Mouse (Mus musculus) left cerebral cortex, postnatal 36 days (tissue): ENCODE data around the gene Bcl6b. TPM values are rescaled to one million over a fixed set of nuclear protein-coding genes. Genes with fewer than 3 reads are reported as not detected.

Experiments
- DNase-seq, 2 experiments: peaks; one replicate each; pipeline ENCODE4 v3.0.0; 2021 to 2022; ENCODE audit warnings: low spot score in 2 of 2, mixed read lengths in 1 of 2
- intact Hi-C: fragments of 180-260 bp; cut with DNase I; formaldehyde crosslinking; loops from one replicate; pipeline ENCODE4 v1.15.1; 2025
- total RNA-seq, 2 experiments: library from RNA; stranded (reverse); gene quantifications; 2 replicates each; pipeline ENCODE4 v1.2.3; 2021

Gene Bcl6b
- total RNA-seq, 2 experiments from 2014 or later = 1.7 to 1.8 TPM

DNA sequence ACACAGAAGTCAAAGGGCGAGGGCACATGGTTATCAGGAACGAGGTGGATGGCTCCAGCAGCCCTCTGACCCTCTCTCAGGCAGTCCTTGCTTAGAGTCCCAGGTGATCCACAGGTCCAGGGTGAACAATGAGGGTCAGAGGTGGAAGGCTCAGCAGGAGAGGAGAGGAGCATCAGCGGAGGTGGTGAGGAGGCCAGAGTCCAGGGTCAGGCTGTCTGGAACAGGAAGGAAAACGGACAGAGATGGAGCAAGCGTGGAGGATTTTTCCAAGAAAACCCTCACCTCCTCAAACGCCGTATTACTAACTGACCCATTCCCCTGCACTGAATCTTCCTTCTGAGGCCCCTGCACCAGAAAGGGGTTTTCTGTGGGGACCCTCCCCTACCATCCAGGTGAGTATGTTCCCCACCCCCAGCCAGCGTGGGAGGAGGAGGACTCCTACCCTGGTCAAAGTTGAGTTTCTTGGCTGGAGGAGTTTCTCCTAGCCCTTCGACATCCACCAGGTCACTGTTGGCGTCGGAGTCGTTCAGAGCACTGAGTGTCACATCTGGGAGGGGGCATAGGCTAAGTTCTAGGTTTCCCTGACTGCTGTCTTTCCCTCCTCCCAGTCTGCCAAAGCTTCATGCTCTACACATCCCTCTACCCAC lies 5.8 kb upstream of the Bcl6b start:
- DNase-seq = no peak
- intact Hi-C loops = no loop called here

DNA sequence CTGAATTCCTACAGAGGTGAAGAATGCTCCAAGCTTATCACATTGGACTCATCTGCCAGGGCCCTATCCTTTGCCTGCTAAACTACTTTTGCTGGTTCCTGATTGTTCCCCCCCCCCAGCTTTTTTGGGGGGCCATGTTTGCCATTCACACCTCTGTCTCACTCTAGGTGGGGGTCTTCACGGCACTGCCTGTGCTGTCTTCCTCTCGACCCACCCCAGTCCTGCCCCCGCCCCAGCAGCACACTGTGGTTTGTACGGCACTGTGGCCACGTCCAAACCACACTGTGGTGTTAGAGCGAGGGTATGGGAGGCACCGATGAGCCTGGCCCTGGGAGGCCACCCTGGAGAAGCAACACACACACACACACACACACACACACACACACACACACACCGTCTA lies 4.9 kb upstream of the Bcl6b start:
- intact Hi-C loops = no loop called here
- DNase-seq = no peak

GRCm38 (mm10) chr11:70234037-70234436 lies 4.4 kb upstream of the Bcl6b start:
- DNase-seq = no peak
- intact Hi-C loops = no loop called here

DNA sequence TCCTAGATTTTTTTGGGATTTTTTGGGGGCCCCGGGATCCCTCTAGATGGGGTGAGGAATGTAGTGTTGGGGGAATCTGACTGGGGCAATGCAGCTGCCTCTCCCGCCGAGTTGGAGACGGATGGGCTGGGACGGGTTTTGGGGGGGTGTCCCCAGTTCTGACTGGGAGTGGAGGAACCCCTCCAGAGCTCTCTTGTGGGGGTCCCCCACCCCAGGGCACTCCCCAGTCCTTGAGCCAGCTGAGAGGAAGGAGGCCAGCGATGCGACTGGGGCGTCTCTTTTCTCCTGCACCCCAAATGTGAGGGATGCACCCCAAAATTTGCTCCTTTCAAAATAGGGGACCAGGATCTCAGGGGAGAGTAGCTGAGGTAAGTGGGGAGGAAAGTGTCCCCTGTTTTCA lies 3.4 kb upstream of the Bcl6b start:
- DNase-seq = no peak
- intact Hi-C loops = no loop called here

DNA sequence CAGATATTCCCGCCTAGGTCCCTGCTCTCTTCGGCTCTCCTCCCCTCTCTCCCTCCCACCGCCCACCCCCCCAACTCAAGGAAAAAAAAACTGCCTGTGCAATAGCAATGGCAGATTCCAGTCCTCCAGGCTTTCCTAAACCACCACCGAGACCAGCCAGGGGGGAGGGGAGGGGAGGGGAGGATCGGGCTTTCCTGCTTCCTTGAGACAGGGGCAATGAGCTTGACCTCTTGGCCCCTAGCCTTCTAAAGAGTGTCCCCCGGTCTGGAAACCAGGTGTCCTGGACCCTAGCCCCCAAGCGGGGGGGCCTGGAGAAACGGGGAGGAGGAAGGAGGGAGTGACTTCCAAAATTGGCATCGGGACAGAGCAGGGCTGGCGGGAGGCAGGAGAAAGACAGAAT lies 2.9 kb upstream of the Bcl6b start:
- intact Hi-C loops = no loop called here
- DNase-seq = peak; percentile 64 to 68

- intact Hi-C loops = no loop called here
- DNase-seq = peak; percentile 74 to 82
These were observed 685 bp upstream of the Bcl6b start for GRCm38 (mm10) chr11:70230239-70230727.

GRCm38 (mm10) chr11:70228828-70229227 lies 770 bp downstream of the Bcl6b start:
- intact Hi-C loops = no loop called here
- peak; percentile 72 to 79 for DNase-seq

GRCm38 (mm10) chr11:70227661-70228245 lies 1.8 kb downstream of the Bcl6b start:
- intact Hi-C loops = no loop called here

DNA sequence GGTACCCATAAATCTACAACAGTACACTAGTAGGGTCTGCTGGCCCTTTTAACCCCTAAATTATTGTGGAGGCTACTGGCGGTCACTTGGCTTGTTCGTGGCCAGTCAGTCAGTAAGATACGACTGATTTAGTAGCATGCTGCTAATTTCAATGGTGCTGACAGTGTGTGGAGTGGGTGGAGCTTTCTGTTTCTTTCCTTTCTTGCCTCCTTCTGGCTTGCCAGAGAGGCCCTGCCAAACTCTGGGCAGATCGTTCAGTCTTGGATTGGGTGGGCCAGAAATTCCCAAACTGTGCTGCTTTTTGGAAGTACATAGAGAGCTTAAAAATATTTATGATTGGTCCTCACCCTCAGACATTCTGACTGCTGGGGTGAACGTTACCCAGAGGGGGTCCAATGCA lies 2.5 kb downstream of the Bcl6b start:
- intact Hi-C loops = no loop called here
- peak; percentile 40 to 58 for DNase-seq

More at GRCm38 (mm10) chr11:70227661-70228245, 1.8 kb downstream of the Bcl6b start:
- DNase-seq = no peak

DNA sequence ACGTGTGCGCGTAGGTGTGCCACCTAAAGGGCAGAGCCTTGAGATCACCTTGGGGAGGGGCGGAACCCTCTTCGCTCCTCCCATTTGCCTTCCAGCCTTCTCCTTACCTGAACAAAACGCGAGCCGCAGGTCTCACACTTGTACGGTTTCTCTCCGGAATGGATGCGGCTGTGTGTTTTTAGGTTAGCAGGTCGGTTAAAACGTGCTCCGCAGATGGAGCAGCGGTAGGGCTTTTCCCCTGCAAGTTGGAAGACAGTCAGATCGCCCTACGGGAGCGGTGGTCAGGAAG lies 3.1 kb downstream of the Bcl6b start:
- DNase-seq = peak in 1 of 2 experiments; percentile 6
- intact Hi-C loops = no loop called here

GRCm38 (mm10) chr11:70225798-70226601 lies 3.6 kb downstream of the Bcl6b start:
- peak in 1 of 2 experiments; percentile 5 for DNase-seq
- intact Hi-C loops = no loop called here

- intact Hi-C loops = no loop called here
- no peak for DNase-seq
These were observed 5.9 kb downstream of the Bcl6b start for GRCm38 (mm10) chr11:70223724-70224123.

- DNase-seq = no peak
- intact Hi-C loops = no loop called here
These were observed 7.7 kb downstream of the Bcl6b start for GRCm38 (mm10) chr11:70221603-70222500.

- intact Hi-C loops = no loop called here
- DNase-seq = peak; percentile 93
These were observed 8.6 kb downstream of the Bcl6b start, which contains the start of gene Slc16a13 for GRCm38 (mm10) chr11:70220731-70221602. Slc16a13 (minus strand) TSS chr11:70221064.

DNA sequence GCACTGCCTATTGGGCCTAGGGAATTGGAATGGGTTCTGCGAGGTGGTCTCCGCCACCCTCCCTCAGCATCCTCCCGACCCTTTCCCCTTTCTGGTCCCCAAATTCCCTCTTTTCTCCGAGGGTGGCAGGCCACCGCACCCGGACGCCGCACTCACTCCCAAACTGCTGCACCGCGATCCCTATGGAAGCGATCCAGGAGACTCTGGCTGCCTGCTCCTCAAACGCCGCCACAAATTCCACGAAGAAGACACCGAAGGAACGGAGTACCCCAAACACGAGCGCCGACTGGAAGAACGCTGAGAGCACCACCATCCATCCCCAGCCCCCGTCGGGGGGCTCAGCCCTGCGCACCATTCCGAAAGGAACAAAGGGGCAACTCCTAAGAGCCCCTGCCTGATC lies 9.3 kb downstream of the Bcl6b start:
- peak in 1 of 2 experiments; percentile 27 for DNase-seq
- intact Hi-C loops = no loop called here

DNA sequence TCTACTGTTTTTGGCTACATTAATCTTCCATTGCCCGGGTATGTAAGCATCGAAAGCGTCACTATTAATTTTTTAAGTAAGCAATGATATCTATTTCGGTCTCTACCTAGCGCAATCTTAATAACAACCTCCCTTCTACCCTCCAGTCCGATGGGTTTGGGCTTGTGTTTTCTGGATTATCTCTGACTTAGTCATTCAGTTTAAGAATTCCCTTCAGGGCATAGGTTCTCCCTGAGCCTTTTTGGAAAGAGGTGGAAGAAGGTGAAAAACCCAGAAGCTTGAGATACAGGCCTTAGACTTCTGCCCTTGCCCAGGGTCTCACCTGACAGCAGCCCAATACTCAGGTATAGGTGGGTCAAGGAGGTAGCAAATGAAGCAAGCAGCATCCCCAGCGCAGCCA lies 9.7 kb downstream of the Bcl6b start:
- no peak for DNase-seq
- intact Hi-C loops = no loop called here

DNA sequence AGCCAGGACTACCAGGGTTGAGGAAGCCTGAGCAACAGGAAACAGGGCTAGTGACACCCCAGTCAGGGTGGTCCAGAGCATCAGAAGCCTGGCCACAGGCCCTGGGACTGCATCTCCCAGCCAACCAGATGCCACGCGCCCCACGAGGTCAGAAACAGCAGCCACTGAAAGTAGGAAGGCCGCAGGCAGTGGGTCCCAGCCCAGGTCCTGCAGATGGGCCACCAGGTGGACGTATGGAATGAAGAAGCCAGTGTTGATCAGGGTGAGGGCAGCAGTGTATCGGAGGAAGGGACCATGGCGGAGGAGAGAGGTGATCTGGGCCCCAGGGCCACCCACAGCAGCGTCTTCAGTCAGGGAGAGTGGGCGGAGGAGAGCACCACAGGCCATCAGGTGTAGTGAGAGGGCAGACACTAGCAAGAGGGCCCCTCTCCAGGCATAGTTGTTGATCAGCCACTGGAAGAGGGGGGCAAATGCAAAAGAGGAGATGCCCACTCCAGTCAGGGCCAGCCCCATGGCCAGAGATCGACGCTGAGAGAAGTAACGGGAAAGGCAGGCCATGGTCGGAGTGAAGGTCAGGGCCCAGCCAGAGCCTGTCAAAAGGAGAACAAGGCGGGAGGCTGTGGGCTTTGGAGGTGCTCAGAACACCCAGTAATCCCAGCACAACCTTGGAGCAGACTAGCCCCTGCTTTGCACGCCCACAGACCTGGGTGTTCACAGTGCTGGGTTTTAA lies 10.7 kb downstream of the Bcl6b start:
- intact Hi-C loops = no loop called here
- peak in 1 of 2 experiments; percentile 8 for DNase-seq

GRCm38 (mm10) chr11:70218039-70218438 lies 11.6 kb downstream of the Bcl6b start:
- intact Hi-C loops = no loop called here
- no peak for DNase-seq
